Mouse (Mus musculus): ENCODE results near the gene Pi4k2a. TPM values are rescaled to one million over a fixed set of nuclear protein-coding genes. Genes with fewer than 3 reads are reported as not detected.

Pi4k2a gene
- polyA plus RNA-seq (2012; rRNA removed) = 41.3 and 44.6 TPM in 2 replicates

GRCm38 (mm10) chr19:42089748-42090595 is at the start of gene Pi4k2a:
Gene Pi4k2a, plus strand, starts transcription at chr19:42090470.
- peak; percentile 100 for DNase-seq (ENCODE audit: low read depth)
- TF ChIP-seq CTCF (IDR thresholded peaks at IDR 0.05; ENCODE audit: borderline replicate concordance, extremely low read depth, insufficient read depth, insufficient read length) (no peak), POLR2A (IDR thresholded peaks at IDR 0.05; ENCODE audit: borderline replicate concordance, extremely low read depth, insufficient read depth, insufficient read length, poor library complexity, severe bottlenecking) (peak; percentile 95)

- DNase-seq (ENCODE audit: low read depth) = no peak
- TF ChIP-seq POLR2A (IDR thresholded peaks at IDR 0.05; ENCODE audit: borderline replicate concordance, extremely low read depth, insufficient read depth, insufficient read length, poor library complexity, severe bottlenecking) (no peak), CTCF (IDR thresholded peaks at IDR 0.05; ENCODE audit: borderline replicate concordance, extremely low read depth, insufficient read depth, insufficient read length) (no peak)
Measured at GRCm38 (mm10) chr19:42043988-42044387, 46.3 kb upstream of the Pi4k2a start.

- DNase-seq (ENCODE audit: low read depth) = peak; percentile 87
- TF ChIP-seq CTCF (IDR thresholded peaks at IDR 0.05; ENCODE audit: borderline replicate concordance, extremely low read depth, insufficient read depth, insufficient read length) (peak; percentile 77), POLR2A (IDR thresholded peaks at IDR 0.05; ENCODE audit: borderline replicate concordance, extremely low read depth, insufficient read depth, insufficient read length, poor library complexity, severe bottlenecking) (no peak)
Measured at GRCm38 (mm10) chr19:42045269-42046102, 44.8 kb upstream of the Pi4k2a start, which contains the start of gene Hoga1. Gene Hoga1, plus strand, starts transcription at chr19:42045610.

GRCm38 (mm10) chr19:42050251-42050650 is 40.0 kb upstream of the Pi4k2a start:
- TF ChIP-seq CTCF (IDR thresholded peaks at IDR 0.05; ENCODE audit: borderline replicate concordance, extremely low read depth, insufficient read depth, insufficient read length) (no peak), POLR2A (IDR thresholded peaks at IDR 0.05; ENCODE audit: borderline replicate concordance, extremely low read depth, insufficient read depth, insufficient read length, poor library complexity, severe bottlenecking) (no peak)
- no peak for DNase-seq (ENCODE audit: low read depth)

GRCm38 (mm10) chr19:42051351-42051750 is 38.9 kb upstream of the Pi4k2a start:
- TF ChIP-seq POLR2A (IDR thresholded peaks at IDR 0.05; ENCODE audit: borderline replicate concordance, extremely low read depth, insufficient read depth, insufficient read length, poor library complexity, severe bottlenecking) = no peak
- TF ChIP-seq CTCF (IDR thresholded peaks at IDR 0.05; ENCODE audit: borderline replicate concordance, extremely low read depth, insufficient read depth, insufficient read length) = no peak
- no peak for DNase-seq (ENCODE audit: low read depth)

- DNase-seq (ENCODE audit: low read depth) = no peak
Measured at GRCm38 (mm10) chr19:42051948-42052347, 38.3 kb upstream of the Pi4k2a start, which contains the start of gene 4933411K16Rik. Gene 4933411K16Rik, plus strand, starts transcription at chr19:42052248.

GRCm38 (mm10) chr19:42054255-42054654 is 36.0 kb upstream of the Pi4k2a start:
- DNase-seq (ENCODE audit: low read depth) = no peak
- TF ChIP-seq POLR2A (IDR thresholded peaks at IDR 0.05; ENCODE audit: borderline replicate concordance, extremely low read depth, insufficient read depth, insufficient read length, poor library complexity, severe bottlenecking) = no peak
- TF ChIP-seq CTCF (IDR thresholded peaks at IDR 0.05; ENCODE audit: borderline replicate concordance, extremely low read depth, insufficient read depth, insufficient read length) = no peak

More at GRCm38 (mm10) chr19:42051948-42052347, 38.3 kb upstream of the Pi4k2a start, which contains the start of gene 4933411K16Rik:
- TF ChIP-seq CTCF (IDR thresholded peaks at IDR 0.05; ENCODE audit: borderline replicate concordance, extremely low read depth, insufficient read depth, insufficient read length) = no peak
- TF ChIP-seq POLR2A (IDR thresholded peaks at IDR 0.05; ENCODE audit: borderline replicate concordance, extremely low read depth, insufficient read depth, insufficient read length, poor library complexity, severe bottlenecking) = no peak

- DNase-seq (ENCODE audit: low read depth) = no peak
- TF ChIP-seq POLR2A (IDR thresholded peaks at IDR 0.05; ENCODE audit: borderline replicate concordance, extremely low read depth, insufficient read depth, insufficient read length, poor library complexity, severe bottlenecking) = no peak
- TF ChIP-seq CTCF (IDR thresholded peaks at IDR 0.05; ENCODE audit: borderline replicate concordance, extremely low read depth, insufficient read depth, insufficient read length) = no peak
Measured at GRCm38 (mm10) chr19:42055881-42056280, 34.4 kb upstream of the Pi4k2a start.

- no peak for TF ChIP-seq POLR2A (IDR thresholded peaks at IDR 0.05; ENCODE audit: borderline replicate concordance, extremely low read depth, insufficient read depth, insufficient read length, poor library complexity, severe bottlenecking)
- no peak for DNase-seq (ENCODE audit: low read depth)
Measured at GRCm38 (mm10) chr19:42056719-42057409, 33.4 kb upstream of the Pi4k2a start.

- TF ChIP-seq POLR2A (IDR thresholded peaks at IDR 0.05; ENCODE audit: borderline replicate concordance, extremely low read depth, insufficient read depth, insufficient read length, poor library complexity, severe bottlenecking) (no peak), CTCF (IDR thresholded peaks at IDR 0.05; ENCODE audit: borderline replicate concordance, extremely low read depth, insufficient read depth, insufficient read length) (no peak)
- no peak for DNase-seq (ENCODE audit: low read depth)
Measured at GRCm38 (mm10) chr19:42058426-42058825, 31.8 kb upstream of the Pi4k2a start.

GRCm38 (mm10) chr19:42061443-42061842 is 28.8 kb upstream of the Pi4k2a start:
- TF ChIP-seq POLR2A (IDR thresholded peaks at IDR 0.05; ENCODE audit: borderline replicate concordance, extremely low read depth, insufficient read depth, insufficient read length, poor library complexity, severe bottlenecking) (no peak), CTCF (IDR thresholded peaks at IDR 0.05; ENCODE audit: borderline replicate concordance, extremely low read depth, insufficient read depth, insufficient read length) (no peak)
- DNase-seq (ENCODE audit: low read depth) = no peak
